Mouse (Mus musculus): ENCODE results near the gene Tgfb1i1. TPM values are rescaled to one million over a fixed set of nuclear protein-coding genes. Genes with fewer than 3 reads are reported as not detected.

The Tgfb1i1 gene
- polyA plus RNA-seq, 1 experiment from 2014 or later = 27.9 TPM

GRCm38 (mm10) chr7:128271496-128271895 lies 24.9 kb downstream of the Tgfb1i1 start:
- no peaks in the 10 kb centered on the region for H3K9me3 ChIP-seq
- peaks cover 60% of the 10 kb centered on the region for H3K36me3 ChIP-seq
- no peak overlapping the region for H3K4me2 ChIP-seq
- WGBS = 94% methylated on average over 9 of the region's 9 CpGs
- no peaks in the 10 kb centered on the region for H3K4me1 ChIP-seq (replicated peaks)
- no peak for ATAC-seq (ENCODE audit: low FRiP score)
- H3K27me3 ChIP-seq = no peaks in the 10 kb centered on the region
- H3K4me3 ChIP-seq = no peak overlapping the region
- no peak overlapping the region for H3K27ac ChIP-seq
- no peak overlapping the region for H3K9ac ChIP-seq

DNA sequence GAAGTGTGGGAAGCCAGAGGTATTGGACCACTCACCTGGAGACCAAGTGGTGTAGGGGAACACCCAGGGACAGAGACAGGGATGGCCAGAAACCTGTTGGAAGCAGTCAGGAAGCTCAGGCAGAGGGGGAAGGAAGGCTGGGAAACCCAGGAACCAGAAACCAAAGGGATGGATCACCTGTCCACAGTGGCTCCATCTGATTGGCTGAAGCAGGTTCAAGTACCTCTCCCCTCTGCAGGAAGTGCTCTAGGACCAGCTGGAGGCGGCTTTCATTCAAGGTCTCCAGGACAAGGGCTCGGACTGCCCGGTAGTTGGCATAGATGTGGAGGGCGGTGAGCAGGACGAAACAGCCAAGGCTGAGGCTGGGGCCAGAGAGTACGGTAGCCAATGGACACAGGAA lies 29.4 kb downstream of the Tgfb1i1 start:
- Histone ChIP-seq H3K36me3 (peaks cover 83% of the 10 kb centered on the region), H3K9me3 (no peaks in the 10 kb centered on the region), H3K9ac (no peak overlapping the region), H3K4me1 (replicated peaks) (0 out of 2 replicates have a peak, but pooled peaks cover 2% of the 10 kb centered on the region), H3K4me2 (no peak overlapping the region), H3K27ac (no peak overlapping the region), H3K27me3 (peaks cover 4% of the 10 kb centered on the region; the same call in 1 of the 2 replicates), H3K4me3 (no peak overlapping the region)
- no peak for ATAC-seq (ENCODE audit: low FRiP score)
- WGBS = 94% methylated on average over 6 of the region's 6 CpGs

DNA sequence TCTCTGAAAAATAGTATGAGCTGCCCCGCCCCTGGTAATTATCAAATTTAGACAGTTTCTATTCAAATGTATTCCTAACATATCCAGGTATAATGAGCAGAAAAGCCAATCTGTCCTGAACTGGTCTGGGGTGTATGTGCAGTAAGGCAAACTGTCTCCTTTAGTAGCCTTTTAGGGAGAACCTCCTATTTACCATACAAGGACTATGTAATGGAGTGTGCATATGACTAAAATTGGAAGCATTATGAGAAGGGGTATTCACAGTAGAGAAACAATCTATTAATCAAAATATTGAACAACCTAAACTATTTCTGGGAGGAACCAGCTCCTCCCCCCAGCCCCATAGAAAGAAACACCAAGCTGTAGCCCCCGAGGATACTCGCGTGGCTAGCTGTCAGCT lies 33.1 kb downstream of the Tgfb1i1 start:
- Histone ChIP-seq H3K27me3 (peaks cover 4% of the 10 kb centered on the region; the same call in 1 of the 2 replicates), H3K9me3 (no peaks in the 10 kb centered on the region), H3K9ac (no peak overlapping the region), H3K36me3 (peaks cover 50% of the 10 kb centered on the region), H3K4me1 (replicated peaks) (peaks cover 13% of the 10 kb centered on the region), H3K27ac (no peak overlapping the region), H3K4me2 (no peak overlapping the region), H3K4me3 (no peak overlapping the region)
- ATAC-seq (ENCODE audit: low FRiP score) = no peak
- 87% methylated on average over 4 of the region's 4 CpGs for WGBS

DNA sequence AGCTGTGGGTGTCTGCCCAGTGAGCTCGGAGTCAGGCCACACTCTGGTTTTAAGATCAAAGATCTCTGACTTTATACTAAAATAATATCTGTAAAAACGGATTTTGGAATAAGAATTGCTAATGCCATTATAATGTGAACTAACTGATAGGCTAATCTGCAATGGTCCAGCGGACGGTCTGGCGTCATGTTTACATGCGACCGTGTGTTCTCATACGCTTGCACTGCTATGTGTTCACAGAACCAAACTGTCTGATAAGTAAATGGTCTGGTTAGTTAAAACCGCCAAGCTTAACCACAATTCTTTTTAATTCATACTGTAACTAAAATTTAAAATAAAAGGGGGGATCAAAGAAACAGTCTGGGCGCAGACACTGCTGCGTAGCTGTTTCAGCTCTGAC lies 35.2 kb downstream of the Tgfb1i1 start:
- H3K27ac ChIP-seq = no peak overlapping the region
- H3K4me1 ChIP-seq (replicated peaks) = peaks cover 13% of the 10 kb centered on the region
- no peak overlapping the region for H3K9ac ChIP-seq
- H3K9me3 ChIP-seq = no peaks in the 10 kb centered on the region
- no peak for ATAC-seq (ENCODE audit: low FRiP score)
- WGBS = 82% methylated on average over 11 of the region's 11 CpGs
- H3K4me2 ChIP-seq = no peak overlapping the region
- H3K36me3 ChIP-seq = peaks cover 36% of the 10 kb centered on the region
- no peak overlapping the region for H3K4me3 ChIP-seq
- H3K27me3 ChIP-seq = peaks cover 4% of the 10 kb centered on the region; the same call in 1 of the 2 replicates

- H3K36me3 ChIP-seq = peaks cover 39% of the 10 kb centered on the region
- no peaks in the 10 kb centered on the region for H3K9me3 ChIP-seq
- 11% methylated on average over 7 of the region's 7 CpGs for WGBS
- no peak overlapping the region for H3K9ac ChIP-seq
- H3K4me1 ChIP-seq (replicated peaks) = peaks cover 12% of the 10 kb centered on the region
- H3K27me3 ChIP-seq = peaks cover 4% of the 10 kb centered on the region; the same call in 1 of the 2 replicates
- H3K4me2 ChIP-seq = no peak overlapping the region
- H3K27ac ChIP-seq = no peak overlapping the region
- ATAC-seq (ENCODE audit: low FRiP score) = no peak
- no peak overlapping the region for H3K4me3 ChIP-seq
These were observed 36.1 kb downstream of the Tgfb1i1 start for GRCm38 (mm10) chr7:128282532-128283244.

GRCm38 (mm10) chr7:128284047-128284446 lies 37.4 kb downstream of the Tgfb1i1 start:
- peaks cover 40% of the 10 kb centered on the region for H3K36me3 ChIP-seq
- peaks cover 2% of the 10 kb centered on the region; the same call in 1 of the 2 replicates for H3K27me3 ChIP-seq
- no peak overlapping the region for H3K4me2 ChIP-seq
- no peak overlapping the region for H3K9ac ChIP-seq
- WGBS = 45% methylated on average over 5 of the region's 5 CpGs
- H3K4me3 ChIP-seq = no peak overlapping the region
- no peak overlapping the region for H3K27ac ChIP-seq
- ATAC-seq (ENCODE audit: low FRiP score) = no peak
- H3K4me1 ChIP-seq (replicated peaks) = peaks cover 17% of the 10 kb centered on the region
- no peaks in the 10 kb centered on the region for H3K9me3 ChIP-seq

DNA sequence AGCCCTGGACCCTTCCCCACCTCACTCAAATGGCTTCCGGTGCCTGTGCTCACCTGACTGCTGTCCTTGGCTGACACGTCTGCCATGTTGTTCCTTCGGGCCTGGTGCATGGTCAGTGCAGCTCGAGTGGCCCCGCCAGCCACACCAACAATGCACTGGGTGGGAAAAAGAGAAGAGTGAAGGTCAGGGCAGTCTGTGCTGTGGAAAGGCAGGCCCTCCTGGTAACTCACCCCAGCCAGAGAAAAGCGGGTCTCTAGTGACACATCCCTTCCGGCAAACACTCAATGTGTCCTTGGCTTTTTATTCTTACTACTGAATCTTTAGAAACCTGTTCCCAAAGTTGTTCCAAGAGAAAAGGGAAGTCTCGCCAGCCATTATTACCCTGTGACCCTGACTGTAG lies 38.4 kb downstream of the Tgfb1i1 start:
- ATAC-seq (ENCODE audit: low FRiP score) = no peak
- WGBS = 91% methylated on average over 8 of the region's 8 CpGs
- no peak overlapping the region for H3K4me2 ChIP-seq
- H3K36me3 ChIP-seq = peaks cover 33% of the 10 kb centered on the region
- peaks cover 2% of the 10 kb centered on the region; the same call in 1 of the 2 replicates for H3K27me3 ChIP-seq
- peaks cover 22% of the 10 kb centered on the region for H3K4me1 ChIP-seq (replicated peaks)
- H3K27ac ChIP-seq = no peak overlapping the region
- no peak overlapping the region for H3K9ac ChIP-seq
- no peaks in the 10 kb centered on the region for H3K9me3 ChIP-seq
- no peak overlapping the region for H3K4me3 ChIP-seq

DNA sequence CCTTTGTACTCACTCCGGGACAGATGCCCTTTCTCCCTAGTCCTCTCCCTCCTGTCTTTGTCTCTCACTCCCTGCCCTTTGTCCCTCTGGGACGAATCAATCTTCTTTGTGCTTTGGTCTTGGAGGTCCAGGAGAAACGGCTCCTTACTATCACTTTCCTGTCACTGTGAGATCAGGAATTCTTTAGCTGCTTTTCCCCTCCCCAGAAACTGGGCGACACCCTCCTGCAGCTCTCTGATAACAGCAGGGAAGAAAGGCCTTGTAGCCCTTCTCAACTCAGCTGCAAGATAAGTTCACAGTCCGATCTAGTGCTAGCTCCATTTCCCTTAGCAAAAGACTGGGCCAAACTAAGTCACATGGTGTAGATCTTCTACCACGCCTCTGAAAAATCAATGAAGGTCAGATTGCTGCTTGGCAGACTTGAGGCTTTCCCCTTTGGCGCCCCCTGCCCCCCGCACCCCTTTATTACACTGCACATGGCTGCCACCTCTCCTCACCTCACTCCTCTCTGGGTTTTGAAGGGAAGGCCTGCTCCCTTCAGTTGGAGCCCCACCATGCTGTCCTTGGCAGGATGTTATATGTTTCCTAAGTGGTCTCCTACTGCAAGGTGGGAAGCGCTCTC lies 42.4 kb downstream of the Tgfb1i1 start:
- no peak overlapping the region for H3K27ac ChIP-seq
- H3K9me3 ChIP-seq = no peaks in the 10 kb centered on the region
- H3K36me3 ChIP-seq = peaks cover 30% of the 10 kb centered on the region
- H3K4me3 ChIP-seq = no peak overlapping the region
- no peak overlapping the region for H3K4me2 ChIP-seq
- H3K9ac ChIP-seq = peak overlapping the region; percentile 56
- H3K4me1 ChIP-seq (replicated peaks) = peaks cover 11% of the 10 kb centered on the region
- 19% methylated on average over 9 of the region's 9 CpGs for WGBS
- H3K27me3 ChIP-seq = peaks cover 2% of the 10 kb centered on the region; the same call in 1 of the 2 replicates
- ATAC-seq (ENCODE audit: low FRiP score) = no peak

DNA sequence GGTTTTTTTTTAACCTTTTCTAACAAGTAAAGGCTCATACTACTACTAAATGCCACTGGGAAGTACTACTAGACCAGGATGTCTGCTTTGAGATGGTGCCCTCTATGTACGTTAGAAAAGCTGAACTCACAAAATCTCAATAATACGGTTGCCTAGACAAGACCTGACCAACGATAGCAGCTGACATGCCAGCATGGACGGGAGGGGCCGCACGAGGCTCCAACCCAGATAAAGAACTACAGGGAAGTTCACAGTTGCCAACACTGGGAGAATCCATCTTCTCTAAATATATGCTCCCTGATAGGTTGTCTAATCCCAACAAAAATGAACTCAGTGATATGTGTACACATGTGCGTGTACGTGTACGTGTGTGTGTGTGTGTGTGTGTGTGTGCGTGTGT lies 48.2 kb downstream of the Tgfb1i1 start:
- Histone ChIP-seq H3K9ac (no peak overlapping the region), H3K27me3 (no peaks in the 10 kb centered on the region), H3K4me1 (replicated peaks) (peaks cover 22% of the 10 kb centered on the region), H3K9me3 (no peaks in the 10 kb centered on the region), H3K27ac (no peak overlapping the region), H3K4me2 (no peak overlapping the region), H3K36me3 (peaks cover 12% of the 10 kb centered on the region; the same call in 1 of the 2 replicates), H3K4me3 (no peak overlapping the region)
- 92% methylated on average over 10 of the region's 10 CpGs for WGBS
- no peak for ATAC-seq (ENCODE audit: low FRiP score)

GRCm38 (mm10) chr7:128296514-128296913 lies 49.9 kb downstream of the Tgfb1i1 start:
- 58% methylated on average over 3 of the region's 3 CpGs for WGBS
- Histone ChIP-seq H3K27me3 (no peaks in the 10 kb centered on the region), H3K4me2 (peak overlapping the region; percentile 88), H3K27ac (no peak overlapping the region), H3K9ac (no peak overlapping the region), H3K4me1 (replicated peaks) (peaks cover 22% of the 10 kb centered on the region), H3K36me3 (0 out of 2 replicates have a peak, but pooled peaks cover 3% of the 10 kb centered on the region), H3K4me3 (no peak overlapping the region), H3K9me3 (no peaks in the 10 kb centered on the region)
- ATAC-seq (ENCODE audit: low FRiP score) = no peak

DNA sequence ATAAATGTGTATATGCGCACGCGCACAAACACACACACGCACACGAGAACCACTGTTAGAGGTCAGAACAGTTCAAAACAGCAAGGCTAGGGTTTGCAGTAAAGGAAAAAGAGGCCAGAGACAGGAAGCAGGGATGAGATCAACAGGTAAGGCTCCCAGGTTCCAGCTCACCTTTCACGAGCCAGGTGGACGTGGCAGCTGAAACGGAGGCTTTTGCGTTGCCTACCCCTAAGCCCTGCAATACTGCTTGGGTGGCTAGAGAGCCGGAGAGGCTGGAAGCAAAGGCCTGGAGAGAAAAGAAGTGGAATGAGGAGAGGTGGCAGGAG lies 50.6 kb downstream of the Tgfb1i1 start:
- Histone ChIP-seq H3K9ac (peak overlapping the region; percentile 92), H3K27me3 (no peaks in the 10 kb centered on the region), H3K27ac (peak overlapping the region; percentile 79; the same call in 1 of the 2 replicates), H3K36me3 (0 out of 2 replicates have a peak, but pooled peaks cover 3% of the 10 kb centered on the region), H3K4me2 (peak overlapping the region; percentile 88), H3K9me3 (no peaks in the 10 kb centered on the region), H3K4me1 (replicated peaks) (peaks cover 22% of the 10 kb centered on the region), H3K4me3 (peak overlapping the region; percentile 88)
- whole genome bisulfite sequencing = 38% methylated on average over 10 of the region's 10 CpGs
- ATAC-seq (ENCODE audit: low FRiP score) = no peak

DNA sequence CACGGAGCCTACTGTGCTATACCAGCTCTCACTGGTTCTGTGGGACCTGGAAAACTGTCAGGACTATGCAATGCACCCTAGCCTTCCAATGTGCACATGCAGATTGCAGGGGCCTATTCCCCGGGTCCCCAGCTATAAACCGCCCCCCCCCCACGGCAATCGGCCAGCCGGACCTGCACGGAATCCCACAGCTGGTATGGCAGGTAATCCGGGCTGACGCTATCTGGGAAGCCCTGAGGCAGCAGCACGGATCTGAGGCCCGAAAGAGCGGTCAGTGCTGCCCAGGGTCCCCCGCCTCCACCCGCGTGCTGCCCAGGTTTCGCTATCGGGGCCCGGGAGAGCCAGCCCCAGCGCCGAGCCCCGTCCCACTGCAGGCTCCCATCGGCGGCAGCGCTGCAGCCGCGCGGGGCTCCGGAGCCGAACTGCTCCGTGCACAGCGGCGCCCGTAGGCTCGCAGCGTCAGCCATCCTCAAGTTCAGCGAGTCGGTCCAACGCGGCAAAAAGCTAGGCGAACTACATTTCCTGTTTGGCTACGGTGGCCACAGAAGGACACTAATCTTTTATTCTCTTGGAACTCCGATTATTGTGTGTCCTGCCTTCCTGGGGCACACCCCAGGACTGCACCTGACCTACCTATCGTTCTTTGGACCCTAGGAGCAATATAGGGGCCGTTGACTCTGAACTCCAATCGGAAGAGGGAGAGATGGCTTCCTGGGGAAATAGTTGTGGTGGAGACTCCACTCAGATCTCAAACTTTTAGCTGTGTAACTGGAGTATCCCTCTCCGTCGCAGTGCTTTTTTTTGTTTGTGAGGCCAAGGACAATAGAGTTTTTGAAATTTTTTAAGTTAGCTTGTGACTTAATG lies 51.2 kb downstream of the Tgfb1i1 start, which contains the start of gene BC017158:
TSS of gene BC017158 (minus strand) at position 554 of the 864 bp plus-strand sequence.
- Histone ChIP-seq H3K4me2 (peak within 1 kb of the TSS; percentile 88), H3K27me3 (no peaks in the 10 kb centered on the region), H3K4me1 (replicated peaks) (peaks cover 22% of the 10 kb centered on the region), H3K4me3 (peak within 1 kb of the TSS; percentile 88), H3K9ac (peak within 1 kb of the TSS; percentile 92), H3K36me3 (0 out of 2 replicates have a peak, but pooled peaks cover 3% of the 10 kb centered on the region), H3K27ac (peak within 1 kb of the TSS; percentile 79), H3K9me3 (no peaks in the 10 kb centered on the region)
- WGBS = under 1% methylated on average over 47 of the region's 47 CpGs
- peak; percentile 63 for ATAC-seq (ENCODE audit: low FRiP score)

Data from hindbrain, embryonic 13.5 days (tissue).